Mouse (Mus musculus): ENCODE results near the gene Sdk2. TPM values are rescaled to one million over a fixed set of nuclear protein-coding genes. Genes with fewer than 3 reads are reported as not detected.

Sdk2 gene
- total and polyA plus RNA-seq, 3 experiments, result 1.2 to 4.8 (median 1.3) TPM

- Histone ChIP-seq H3K27me3 (replicated peaks) (peaks cover 69% of the 10 kb centered on the region), H3K79me2 (replicated peaks; ENCODE audit: control insufficient read depth, extremely low read depth, insufficient read depth, poor library complexity, severe bottlenecking) (no peaks in the 10 kb centered on the region), H3K27ac (ENCODE audit: insufficient read depth, low read depth) (no peak overlapping the region), H3K9me3 (replicated peaks; ENCODE audit: low read length) (no peaks in the 10 kb centered on the region), H3K4me1 (ENCODE audit: control insufficient read depth in 1 of 2, insufficient read depth in 2 of 2) (peaks cover 0 to 9% of the 10 kb centered on the region in 2 experiments; a peak in 2 of 4 replicates), H3K36me3 (replicated peaks in 1 of 2; ENCODE audit: control insufficient read depth in 1 of 2, insufficient read depth in 1 of 2, low read length in 1 of 2) (no peaks in the 10 kb centered on the region), H3K9ac (ENCODE audit: insufficient read depth, low read depth) (no peak overlapping the region), H3K4me3 (replicated peaks in 1 of 3; ENCODE audit: low read depth in 2 of 3, low read length in 2 of 3, poor library complexity in 1 of 3) (no peak overlapping the region), H3K4me2 (ENCODE audit: insufficient read depth, low read depth, poor library complexity, severe bottlenecking) (no peak overlapping the region)
- DNase-seq (ENCODE audit: extremely low read depth), result no peak
- TF ChIP-seq JUN (IDR thresholded peaks at IDR 0.05; ENCODE audit: insufficient read depth, low read depth, low read length) (no peak), UBTF (IDR thresholded peaks at IDR 0.05; ENCODE audit: low read depth, low read length) (no peak), ZMIZ1 (IDR thresholded peaks at IDR 0.05; ENCODE audit: low read depth, low read length) (no peak), ELF1 (IDR thresholded peaks at IDR 0.05; ENCODE audit: low read depth, low read length) (no peak), ZNF384 (IDR thresholded peaks at IDR 0.05; ENCODE audit: low read depth, low read length) (no peak), MYC (IDR thresholded peaks at IDR 0.05; ENCODE audit: low read depth, low read length) (no peak), ZKSCAN1 (IDR thresholded peaks at IDR 0.05; ENCODE audit: borderline replicate concordance, low read depth, low read length) (no peak), EP300 (IDR thresholded peaks at IDR 0.05; ENCODE audit: low read length) (no peak), TBP (conservative IDR thresholded peaks at IDR 0.05; ENCODE audit: low read depth, low read length) (no peak)
- dilution Hi-C loops (cut with MboI; ENCODE audit: extremely low pct_ligation_motif_present, extremely low pct_unique_long_range_greater_than_20kb, low sequenced_read_pairs), result no loop called here
- in situ Hi-C loops (cut with MboI; ENCODE audit: low pct_ligation_motif_present, low pct_unique_long_range_greater_than_20kb, low sequenced_read_pairs), result no loop called here
Observed at GRCm38 (mm10) chr11:114025056-114025455, 41.8 kb downstream of the Sdk2 start.

- Histone ChIP-seq H3K9ac (ENCODE audit: insufficient read depth, low read depth) (no peak overlapping the region), H3K9me3 (replicated peaks; ENCODE audit: low read length) (no peaks in the 10 kb centered on the region), H3K79me2 (replicated peaks; ENCODE audit: control insufficient read depth, extremely low read depth, insufficient read depth, poor library complexity, severe bottlenecking) (no peaks in the 10 kb centered on the region), H3K36me3 (replicated peaks in 1 of 2; ENCODE audit: control insufficient read depth in 1 of 2, insufficient read depth in 1 of 2, low read length in 1 of 2) (no peaks in the 10 kb centered on the region), H3K4me1 (ENCODE audit: control insufficient read depth in 1 of 2, insufficient read depth in 2 of 2) (peaks cover 0 to 5% of the 10 kb centered on the region in 2 experiments; a peak in 2 of 4 replicates), H3K4me2 (ENCODE audit: insufficient read depth, low read depth, poor library complexity, severe bottlenecking) (no peak overlapping the region), H3K27ac (ENCODE audit: insufficient read depth, low read depth) (no peak overlapping the region), H3K27me3 (replicated peaks) (peaks cover 72% of the 10 kb centered on the region), H3K4me3 (replicated peaks in 1 of 3; ENCODE audit: low read depth in 2 of 3, low read length in 2 of 3, poor library complexity in 1 of 3) (no peak overlapping the region)
- TF ChIP-seq IRF4 (IDR thresholded peaks at IDR 0.05; ENCODE audit: low read depth, low read length) (no peak), MXI1 (IDR thresholded peaks at IDR 0.05; ENCODE audit: low read depth, low read length) (no peak), EP300 (IDR thresholded peaks at IDR 0.05; ENCODE audit: low read length) (no peak), CHD1 (IDR thresholded peaks at IDR 0.05; ENCODE audit: low read depth, low read length) (no peak), ZC3H11A (IDR thresholded peaks at IDR 0.05; ENCODE audit: low read depth, low read length) (no peak), BHLHE40 (IDR thresholded peaks at IDR 0.05; ENCODE audit: low read depth, low read length) (no peak), ZMIZ1 (IDR thresholded peaks at IDR 0.05; ENCODE audit: low read depth, low read length) (no peak), POLR2A (IDR thresholded peaks at IDR 0.05; ENCODE audit: low read depth, low read length) (no peak), ZKSCAN1 (IDR thresholded peaks at IDR 0.05; ENCODE audit: borderline replicate concordance, low read depth, low read length) (no peak), PAX5 (IDR thresholded peaks at IDR 0.05; ENCODE audit: low read length) (no peak), RCOR1 (conservative IDR thresholded peaks at IDR 0.05; ENCODE audit: low read depth, low read length) (no peak), TCF12 (IDR thresholded peaks at IDR 0.05; ENCODE audit: low read depth, low read length) (no peak), MAX (IDR thresholded peaks at IDR 0.05; ENCODE audit: low read length) (no peak), NRF1 (IDR thresholded peaks at IDR 0.05; ENCODE audit: low read depth, low read length) (no peak), POLR2AphosphoS2 (IDR thresholded peaks at IDR 0.05; ENCODE audit: low read depth, low read length) (no peak), CTCF (conservative IDR thresholded peaks at IDR 0.05 in 1 of 2, IDR thresholded peaks at IDR 0.05 in 1 of 2; ENCODE audit: low read depth in 2 of 2, low read length in 2 of 2) (no peak), KAT2A (IDR thresholded peaks at IDR 0.05; ENCODE audit: insufficient replicate concordance, low read length) (no peak), MYC (IDR thresholded peaks at IDR 0.05; ENCODE audit: low read depth, low read length) (no peak), SMC3 (IDR thresholded peaks at IDR 0.05; ENCODE audit: low read depth, low read length) (no peak), USF2 (conservative IDR thresholded peaks at IDR 0.05; ENCODE audit: low read depth, low read length) (no peak)
- in situ Hi-C loops (cut with MboI; ENCODE audit: low pct_ligation_motif_present, low pct_unique_long_range_greater_than_20kb, low sequenced_read_pairs) (no loop called here), dilution Hi-C loops (cut with MboI; ENCODE audit: extremely low pct_ligation_motif_present, extremely low pct_unique_long_range_greater_than_20kb, low sequenced_read_pairs) (no loop called here)
- DNase-seq (ENCODE audit: extremely low read depth), result no peak
Observed at GRCm38 (mm10) chr11:114023965-114024364, 42.9 kb downstream of the Sdk2 start.

Measured in CH12.LX (cell line).